Mouse (Mus musculus) Patski (cell line): ENCODE results near the gene AW209491. TPM values are rescaled to one million over a fixed set of nuclear protein-coding genes. Genes with fewer than 3 reads are reported as not detected.

ENCODE experiments used
- ATAC-seq: fragments of 100-300 bp; one replicate; pipeline ENCODE4 v1.8.0; 2021
- CTCF ChIA-PET: fragments of 350-600 bp; sonication (Branson Sonifier 250); formaldehyde crosslinking; loops from one replicate; lab custom pipeline; 2022; ENCODE audit warnings: inconsistent platforms; lab: Charles Lee
- POLR2A ChIA-PET: fragments of 350-600 bp; sonication (Branson Sonifier 250); formaldehyde crosslinking; loops from one replicate; lab custom pipeline; 2022; ENCODE audit warnings: antibody characterized with exemption, inconsistent platforms; lab: Charles Lee
- DNase-seq: peaks from one replicate; pipeline ENCODE4 v3.0.0-alpha.2; 2011; ENCODE audit warnings: low read depth, low spot score
- H3K27me3 ChIP-seq: fragments of 371-371 bp; one replicate; pipeline ENCODE4 v1.5.1; 2021
- CTCF ChIP-seq: fragments of 100-300 bp; IDR thresholded peaks from one replicate; pipeline ENCODE4 v1.5.1; 2021
- in situ Hi-C: fragments of 300-500 bp; cut with MboI; formaldehyde crosslinking; loops from 3 replicates; pipeline ENCODE4 v1.11.1; 2018; ENCODE audit warnings: low pct_unique_long_range_greater_than_20kb, mixed read lengths
- polyA plus RNA-seq: library from polyadenylated mRNA; unstranded; gene quantifications from one replicate; pipeline ENCODE4 v1.2.3, GENCODE M21; 2021

The AW209491 gene
- polyA plus RNA-seq, 1 experiment from 2014 or later = 19.7 TPM

- CTCF ChIA-PET = interaction anchor here (1.0 to 1.4 kb wide), 2 partner anchors 13 to 16 kb away, joined by 3 read pairs; no protein-coding TSS in a partner anchor
- ATAC-seq (no peak), DNase-seq (no peak)
- in situ Hi-C loops = no loop called here
- POLR2A ChIA-PET = no interaction called here
- H3K27me3 ChIP-seq = no peaks in the 10 kb centered on the region
- peak; percentile 43 for TF ChIP-seq CTCF
Observed at GRCm38 (mm10) chr13:14649301-14649700, 19.3 kb downstream of the AW209491 start.

GRCm38 (mm10) chr13:14667107-14667506, 37.2 kb downstream of the AW209491 start:
- ATAC-seq (no peak), DNase-seq (no peak)
- in situ Hi-C loops = loop anchor here (25.0 kb wide), 1 partner anchor 1320 kb away; no protein-coding TSS in a partner anchor
- no peak for TF ChIP-seq CTCF
- CTCF ChIA-PET = no interaction called here
- no peaks in the 10 kb centered on the region for H3K27me3 ChIP-seq
- POLR2A ChIA-PET = no interaction called here

GRCm38 (mm10) chr13:14670342-14670741, 40.4 kb downstream of the AW209491 start:
- in situ Hi-C loops = loop anchor here (5.0 to 25.0 kb wide), 2 partner anchors 1087 to 1317 kb away; no protein-coding TSS in a partner anchor
- H3K27me3 ChIP-seq = no peaks in the 10 kb centered on the region
- ChIA-PET POLR2A (no interaction called here), CTCF (no interaction called here)
- DNase-seq (no peak), ATAC-seq (no peak)
- peak; percentile 59 for TF ChIP-seq CTCF

Other genes starting within 250 kb of the AW209491 start
- gene Hecw1, start 106.9 kb upstream of the AW209491 start, polyA plus RNA-seq = not detected
- 48.0 TPM for gene Mrpl32, start 17.0 kb upstream of the AW209491 start, polyA plus RNA-seq
- 153 TPM for gene Psma2, start 16.9 kb upstream of the AW209491 start, polyA plus RNA-seq